Mouse (Mus musculus): ENCODE data around the gene Crb2. TPM values are rescaled to one million over a fixed set of nuclear protein-coding genes. Genes with fewer than 3 reads are reported as not detected.
A peak's percentile ranks its signal among the peaks of the same experiment; 100 is the strongest.

Crb2 gene
- polyA plus RNA-seq, 1 experiment from 2014 or later, result 5.8 TPM

DNA sequence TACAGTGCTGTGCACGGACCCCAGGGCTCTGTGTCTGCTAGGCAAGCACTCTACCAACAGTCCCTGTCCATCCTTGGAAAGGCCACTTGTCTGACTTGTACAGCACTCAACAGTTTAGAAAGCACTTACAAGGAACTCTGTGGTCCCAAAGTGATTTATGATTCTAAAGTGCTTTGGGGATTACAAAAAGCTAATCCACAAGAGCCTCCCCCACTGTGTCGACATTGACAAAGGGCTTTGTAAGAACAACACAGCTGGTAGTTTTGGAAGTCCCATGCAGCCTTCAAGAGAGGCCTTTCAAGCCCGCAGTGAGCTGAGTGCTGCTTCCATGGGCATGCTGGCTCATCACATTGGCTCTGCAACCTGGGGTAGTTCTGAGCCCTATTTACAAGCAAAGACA lies 12.4 kb upstream of the Crb2 start:
- no peak overlapping the region for H3K27ac ChIP-seq (replicated peaks; ENCODE audit: low read depth, low read length)
- WGBS, result 9% methylated on average over 3 of the region's 3 CpGs
- no peak overlapping the region for H3K9ac ChIP-seq (replicated peaks; ENCODE audit: low read length)
- H3K4me1 ChIP-seq (ENCODE audit: control insufficient read depth, insufficient read depth, low read length), result peaks cover 39% of the 10 kb centered on the region
- no peaks in the 10 kb centered on the region for H3K9me3 ChIP-seq (ENCODE audit: control insufficient read depth, low read length)
- no peak overlapping the region for H3K4me2 ChIP-seq (ENCODE audit: low read length)
- ATAC-seq (ENCODE audit: low FRiP score, low TSS enrichment), result no peak
- DNase-seq, result no peak
- no peak overlapping the region for H3K4me3 ChIP-seq (replicated peaks; ENCODE audit: low read depth, low read length)
- H3K27me3 ChIP-seq (ENCODE audit: control insufficient read depth, insufficient read depth, low read length), result no peaks in the 10 kb centered on the region
- H3K36me3 ChIP-seq (ENCODE audit: control insufficient read depth, insufficient read depth, low read length), result no peaks in the 10 kb centered on the region

GRCm38 (mm10) chr2:37764514-37764913 lies 11.5 kb upstream of the Crb2 start:
- Histone ChIP-seq H3K27ac (replicated peaks; ENCODE audit: low read depth, low read length) (no peak overlapping the region), H3K4me1 (ENCODE audit: control insufficient read depth, insufficient read depth, low read length) (peaks cover 40% of the 10 kb centered on the region), H3K9ac (replicated peaks; ENCODE audit: low read length) (no peak overlapping the region), H3K4me3 (replicated peaks; ENCODE audit: low read depth, low read length) (no peak overlapping the region), H3K4me2 (ENCODE audit: low read length) (no peak overlapping the region), H3K36me3 (ENCODE audit: control insufficient read depth, insufficient read depth, low read length) (no peaks in the 10 kb centered on the region), H3K27me3 (ENCODE audit: control insufficient read depth, insufficient read depth, low read length) (no peaks in the 10 kb centered on the region), H3K9me3 (ENCODE audit: control insufficient read depth, low read length) (no peaks in the 10 kb centered on the region)
- 96% methylated on average over 2 of the region's 2 CpGs for WGBS
- no peak for ATAC-seq (ENCODE audit: low FRiP score, low TSS enrichment)
- no peak for DNase-seq

DNA sequence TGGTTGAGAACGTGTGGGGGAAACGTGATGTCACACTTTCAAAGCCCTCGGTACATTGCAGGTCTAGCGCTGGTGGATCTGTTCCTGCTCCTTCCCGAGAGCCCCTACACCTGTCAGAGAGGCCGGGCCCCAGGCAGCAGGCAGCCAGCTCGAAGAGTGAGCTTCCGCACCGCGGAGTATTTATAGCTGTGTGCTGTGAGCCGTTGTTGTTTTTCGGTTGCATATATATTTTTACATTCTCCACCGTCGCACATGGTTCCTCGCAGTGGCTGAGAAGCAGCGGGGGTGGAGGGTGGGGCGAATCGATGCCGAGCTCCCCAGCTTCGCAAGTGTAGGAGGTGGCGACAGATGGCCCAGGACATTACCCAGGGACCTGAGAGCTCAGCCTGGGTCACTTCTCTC lies 11.0 kb upstream of the Crb2 start:
- Histone ChIP-seq H3K36me3 (ENCODE audit: control insufficient read depth, insufficient read depth, low read length) (no peaks in the 10 kb centered on the region), H3K4me1 (ENCODE audit: control insufficient read depth, insufficient read depth, low read length) (peaks cover 42% of the 10 kb centered on the region), H3K9ac (replicated peaks; ENCODE audit: low read length) (no peak overlapping the region; the same call in 1 of the 2 replicates), H3K4me3 (replicated peaks; ENCODE audit: low read depth, low read length) (no peak overlapping the region), H3K4me2 (ENCODE audit: low read length) (0 out of 2 replicates have a peak overlapping the region, but pooled peaks have one; percentile 16), H3K9me3 (ENCODE audit: control insufficient read depth, low read length) (no peaks in the 10 kb centered on the region), H3K27ac (replicated peaks; ENCODE audit: low read depth, low read length) (no peak overlapping the region), H3K27me3 (ENCODE audit: control insufficient read depth, insufficient read depth, low read length) (no peaks in the 10 kb centered on the region)
- 23% methylated on average over 21 of the region's 21 CpGs for WGBS
- DNase-seq (no peak), ATAC-seq (ENCODE audit: low FRiP score, low TSS enrichment) (no peak)

GRCm38 (mm10) chr2:37766027-37766761 lies 9.9 kb upstream of the Crb2 start:
- H3K4me3 ChIP-seq (replicated peaks; ENCODE audit: low read depth, low read length), result no peak overlapping the region
- no peak overlapping the region for H3K4me2 ChIP-seq (ENCODE audit: low read length)
- no peak overlapping the region for H3K27ac ChIP-seq (replicated peaks; ENCODE audit: low read depth, low read length)
- no peaks in the 10 kb centered on the region for H3K9me3 ChIP-seq (ENCODE audit: control insufficient read depth, low read length)
- H3K36me3 ChIP-seq (ENCODE audit: control insufficient read depth, insufficient read depth, low read length), result no peaks in the 10 kb centered on the region
- 29% methylated on average over 11 of the region's 11 CpGs for WGBS
- ATAC-seq (ENCODE audit: low FRiP score, low TSS enrichment) (peak; percentile 19; the same call in 1 of the 2 replicates), DNase-seq (no peak)
- no peaks in the 10 kb centered on the region for H3K27me3 ChIP-seq (ENCODE audit: control insufficient read depth, insufficient read depth, low read length)
- H3K9ac ChIP-seq (replicated peaks; ENCODE audit: low read length), result no peak overlapping the region
- peaks cover 43% of the 10 kb centered on the region for H3K4me1 ChIP-seq (ENCODE audit: control insufficient read depth, insufficient read depth, low read length)

GRCm38 (mm10) chr2:37767080-37767547 lies 8.9 kb upstream of the Crb2 start:
- Histone ChIP-seq H3K9ac (replicated peaks; ENCODE audit: low read length) (no peak overlapping the region), H3K27ac (replicated peaks; ENCODE audit: low read depth, low read length) (peak overlapping the region; percentile 26; the same call in 1 of the 2 replicates), H3K4me1 (ENCODE audit: control insufficient read depth, insufficient read depth, low read length) (peaks cover 48% of the 10 kb centered on the region), H3K4me3 (replicated peaks; ENCODE audit: low read depth, low read length) (no peak overlapping the region), H3K4me2 (ENCODE audit: low read length) (no peak overlapping the region), H3K9me3 (ENCODE audit: control insufficient read depth, low read length) (no peaks in the 10 kb centered on the region), H3K27me3 (ENCODE audit: control insufficient read depth, insufficient read depth, low read length) (no peaks in the 10 kb centered on the region), H3K36me3 (ENCODE audit: control insufficient read depth, insufficient read depth, low read length) (no peaks in the 10 kb centered on the region)
- WGBS, result 3% methylated on average over 9 of the region's 9 CpGs
- peak; percentile 58 for DNase-seq
- no peak for ATAC-seq (ENCODE audit: low FRiP score, low TSS enrichment)

DNA sequence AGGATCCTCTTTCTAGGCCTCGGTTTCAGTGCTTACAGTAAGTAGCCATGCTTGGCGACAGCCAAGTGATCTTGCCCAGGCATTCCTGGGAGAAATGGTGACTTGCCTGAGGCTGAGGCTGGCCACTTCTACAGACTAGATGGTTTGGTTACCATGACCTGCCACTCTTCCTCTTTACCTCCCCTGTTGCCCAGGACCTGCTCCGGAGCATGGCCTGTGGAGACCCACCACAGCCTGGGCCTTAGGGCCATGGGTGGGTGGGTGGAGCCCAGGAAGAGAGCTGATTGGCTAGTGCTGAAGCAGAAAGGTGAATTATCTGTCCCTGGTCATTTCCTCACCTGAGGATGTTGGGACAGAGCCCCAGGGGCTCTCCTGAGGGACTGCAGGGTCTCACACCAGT lies 8.3 kb upstream of the Crb2 start:
- H3K27me3 ChIP-seq (ENCODE audit: control insufficient read depth, insufficient read depth, low read length), result no peaks in the 10 kb centered on the region
- no peak overlapping the region for H3K4me3 ChIP-seq (replicated peaks; ENCODE audit: low read depth, low read length)
- no peaks in the 10 kb centered on the region for H3K36me3 ChIP-seq (ENCODE audit: control insufficient read depth, insufficient read depth, low read length)
- peaks cover 48% of the 10 kb centered on the region for H3K4me1 ChIP-seq (ENCODE audit: control insufficient read depth, insufficient read depth, low read length)
- no peak for ATAC-seq (ENCODE audit: low FRiP score, low TSS enrichment)
- WGBS, result 55% methylated on average over 3 of the region's 3 CpGs
- H3K9me3 ChIP-seq (ENCODE audit: control insufficient read depth, low read length), result no peaks in the 10 kb centered on the region
- H3K4me2 ChIP-seq (ENCODE audit: low read length), result no peak overlapping the region
- H3K27ac ChIP-seq (replicated peaks; ENCODE audit: low read depth, low read length), result no peak overlapping the region
- no peak for DNase-seq
- no peak overlapping the region for H3K9ac ChIP-seq (replicated peaks; ENCODE audit: low read length)

GRCm38 (mm10) chr2:37768903-37769302 lies 7.1 kb upstream of the Crb2 start:
- Histone ChIP-seq H3K9ac (replicated peaks; ENCODE audit: low read length) (no peak overlapping the region), H3K4me1 (ENCODE audit: control insufficient read depth, insufficient read depth, low read length) (peaks cover 47% of the 10 kb centered on the region), H3K4me3 (replicated peaks; ENCODE audit: low read depth, low read length) (no peak overlapping the region), H3K4me2 (ENCODE audit: low read length) (no peak overlapping the region), H3K27me3 (ENCODE audit: control insufficient read depth, insufficient read depth, low read length) (no peaks in the 10 kb centered on the region), H3K27ac (replicated peaks; ENCODE audit: low read depth, low read length) (peak overlapping the region; percentile 41; the same call in 1 of the 2 replicates), H3K9me3 (ENCODE audit: control insufficient read depth, low read length) (no peaks in the 10 kb centered on the region), H3K36me3 (ENCODE audit: control insufficient read depth, insufficient read depth, low read length) (no peaks in the 10 kb centered on the region)
- 23% methylated on average over 2 of the region's 2 CpGs for WGBS
- DNase-seq, result no peak
- peak; percentile 39; the same call in 1 of the 2 replicates for ATAC-seq (ENCODE audit: low FRiP score, low TSS enrichment)

DNA sequence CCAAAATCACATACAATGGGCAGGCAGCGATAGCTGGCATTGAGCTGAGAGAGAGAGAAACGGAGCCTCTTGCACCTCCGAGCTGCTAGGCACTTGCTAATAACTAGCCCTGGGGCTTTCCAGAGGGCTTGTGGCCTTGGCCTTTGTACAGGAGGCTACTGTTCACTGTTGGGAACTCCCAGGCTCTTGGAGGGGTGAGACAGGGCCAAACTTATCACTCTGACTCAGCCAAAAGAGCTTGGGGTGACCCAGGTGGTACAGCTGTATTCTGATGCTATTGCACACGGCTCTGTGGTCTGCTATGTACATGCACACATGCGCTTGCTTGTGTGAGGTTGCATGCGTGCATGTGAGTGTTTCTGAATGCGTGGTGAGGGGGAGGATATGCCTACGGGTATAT lies 6.3 kb upstream of the Crb2 start:
- no peak for ATAC-seq (ENCODE audit: low FRiP score, low TSS enrichment)
- Histone ChIP-seq H3K27me3 (ENCODE audit: control insufficient read depth, insufficient read depth, low read length) (no peaks in the 10 kb centered on the region), H3K4me1 (ENCODE audit: control insufficient read depth, insufficient read depth, low read length) (peaks cover 43% of the 10 kb centered on the region)

More for the DNA sequence above, 6.3 kb upstream of the Crb2 start:
- no peak overlapping the region for H3K9ac ChIP-seq (replicated peaks; ENCODE audit: low read length)
- H3K4me2 ChIP-seq (ENCODE audit: low read length), result no peak overlapping the region
- no peak for DNase-seq
- WGBS, result 80% methylated on average over 8 of the region's 8 CpGs
- H3K4me3 ChIP-seq (replicated peaks; ENCODE audit: low read depth, low read length), result no peak overlapping the region
- H3K9me3 ChIP-seq (ENCODE audit: control insufficient read depth, low read length), result no peaks in the 10 kb centered on the region
- H3K27ac ChIP-seq (replicated peaks; ENCODE audit: low read depth, low read length), result no peak overlapping the region
- no peaks in the 10 kb centered on the region for H3K36me3 ChIP-seq (ENCODE audit: control insufficient read depth, insufficient read depth, low read length)
